Mouse (Mus musculus): ENCODE data around the gene Etl4. TPM values are rescaled to one million over a fixed set of nuclear protein-coding genes. Genes with fewer than 3 reads are reported as not detected.

Etl4 gene
- total RNA-seq, 2 experiments from 2014 or later: 59.9 to 60.0 TPM

DNA sequence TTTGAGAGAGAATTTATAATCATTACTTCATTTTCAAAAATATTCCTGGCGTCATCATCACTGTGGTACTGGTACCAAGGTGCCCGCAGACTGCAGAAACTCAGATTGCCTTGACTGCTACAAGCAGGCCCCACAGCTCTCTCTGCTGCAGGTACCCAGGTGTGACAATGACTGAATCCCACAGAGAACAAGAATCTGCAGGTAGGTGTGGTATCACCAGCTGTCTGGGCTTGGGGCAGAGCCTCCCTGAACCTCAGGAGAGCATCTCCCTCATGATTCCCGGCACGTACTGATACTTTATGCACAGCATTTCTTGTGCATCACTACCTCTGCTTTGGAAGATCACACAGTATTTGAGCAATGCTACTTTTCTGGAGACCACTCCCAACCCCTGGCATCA is 526.0 kb downstream of the Etl4 start:
- DNase-seq (ENCODE audit: low spot score in 2 of 2): no peak

- no peak for DNase-seq (ENCODE audit: low spot score in 2 of 2)
Measured at GRCm38 (mm10) chr2:20442731-20443130, 533.2 kb downstream of the Etl4 start.

- no peak for DNase-seq (ENCODE audit: low spot score in 2 of 2)
Measured at GRCm38 (mm10) chr2:20443671-20444440, 534.3 kb downstream of the Etl4 start.

- no peak for DNase-seq (ENCODE audit: low spot score in 2 of 2)
Measured at GRCm38 (mm10) chr2:20445156-20446155, 535.9 kb downstream of the Etl4 start.

DNA sequence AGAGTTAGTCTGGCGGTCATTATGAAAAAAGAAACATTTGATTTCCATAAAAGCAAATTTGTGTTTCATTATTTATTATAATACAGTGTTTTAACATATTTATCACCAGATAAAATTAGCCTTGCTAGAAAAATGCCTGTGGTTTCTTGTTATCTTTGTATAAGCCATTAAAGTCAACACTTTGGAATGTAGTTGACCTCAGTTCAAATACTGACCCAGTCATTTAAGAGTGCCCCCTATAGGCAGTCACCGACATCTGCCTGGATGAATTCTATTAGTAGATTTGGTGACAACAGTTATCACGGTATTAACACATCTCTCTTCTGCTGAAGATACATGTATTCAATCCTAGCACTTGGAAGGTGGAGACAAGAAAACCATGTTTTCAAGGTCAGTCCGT is 536.6 kb downstream of the Etl4 start:
- no peak for DNase-seq (ENCODE audit: low spot score in 2 of 2)

- no peak for DNase-seq (ENCODE audit: low spot score in 2 of 2)
Measured at GRCm38 (mm10) chr2:20450945-20451344, 541.4 kb downstream of the Etl4 start.

DNA sequence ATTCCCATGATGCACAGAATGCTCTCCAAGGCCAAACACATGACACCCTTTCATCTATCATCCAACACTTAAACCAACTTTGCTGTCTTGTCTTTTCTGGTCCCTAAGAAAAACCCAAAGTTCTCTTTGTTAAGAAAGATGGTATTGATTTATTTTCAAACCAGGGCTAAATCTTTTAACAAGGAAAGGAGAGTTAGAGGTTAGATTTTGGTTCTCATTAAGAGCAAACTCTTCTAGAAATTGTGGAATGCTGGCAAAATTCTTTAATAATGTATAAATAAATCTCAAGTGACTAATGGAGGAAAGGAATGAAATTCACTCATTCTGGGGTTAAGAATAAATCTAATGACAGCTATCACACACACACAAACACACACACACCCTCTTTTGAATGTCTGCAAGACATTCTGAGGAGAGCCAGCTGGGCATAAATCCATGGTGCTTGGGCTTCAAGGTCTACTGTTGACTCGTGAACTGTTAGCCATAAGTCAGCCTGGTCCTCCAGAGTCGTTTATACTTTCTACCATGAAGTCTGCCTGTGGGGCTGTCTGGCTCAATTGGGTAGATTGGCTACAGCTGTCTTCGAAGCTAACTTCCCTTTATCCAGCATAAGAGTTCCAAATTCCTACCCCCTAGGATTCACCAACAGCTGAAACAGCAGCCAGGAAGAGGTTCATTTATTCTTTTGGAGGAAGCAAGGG is 544.1 kb downstream of the Etl4 start:
- no peak for DNase-seq (ENCODE audit: low spot score in 2 of 2)

DNA sequence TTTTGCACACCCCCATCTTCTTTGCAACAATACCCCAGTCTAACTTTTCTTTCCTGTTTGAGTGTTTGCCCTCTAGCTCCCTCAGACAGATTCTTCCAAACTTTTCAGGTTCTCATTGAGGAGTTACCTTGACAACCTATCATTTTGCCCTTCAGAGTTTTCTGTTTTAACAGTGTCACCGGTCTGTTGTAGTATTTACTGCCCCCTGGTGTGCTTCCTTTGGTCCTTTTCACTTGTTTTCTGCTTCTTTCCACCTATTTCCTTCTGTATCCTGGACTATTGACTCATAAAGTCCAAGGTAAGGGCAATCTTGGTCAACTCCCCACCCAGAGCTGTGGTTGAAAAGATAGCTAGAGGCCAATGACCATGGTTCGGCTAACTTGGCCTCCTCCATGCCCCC is 569.6 kb downstream of the Etl4 start:
- no peak for DNase-seq (ENCODE audit: low spot score in 2 of 2)

- DNase-seq (ENCODE audit: low spot score in 2 of 2): no peak
Measured at GRCm38 (mm10) chr2:20486137-20486788, 576.7 kb downstream of the Etl4 start.

- DNase-seq (ENCODE audit: low spot score in 2 of 2): no peak
Measured at GRCm38 (mm10) chr2:20489090-20489489, 579.5 kb downstream of the Etl4 start.

DNA sequence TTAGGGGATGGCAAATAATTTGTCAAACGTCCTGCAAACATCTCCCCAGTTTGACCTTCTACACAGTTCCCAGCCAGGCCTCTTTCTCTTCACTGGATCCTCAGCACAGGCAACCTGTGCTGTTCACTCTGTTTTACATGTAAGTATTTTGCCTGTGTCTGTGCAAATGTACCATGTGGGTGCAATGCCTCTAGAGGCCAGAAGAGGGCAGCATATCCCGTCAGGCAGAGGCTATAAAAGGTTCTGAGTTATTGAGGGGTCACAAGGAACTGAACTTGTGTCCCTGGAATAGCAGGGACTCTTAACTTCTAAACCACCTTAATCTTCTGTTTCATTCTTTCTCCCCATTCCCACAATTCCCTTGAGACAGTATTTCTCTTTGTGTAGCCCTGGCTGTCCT is 582.5 kb downstream of the Etl4 start:
- DNase-seq (ENCODE audit: low spot score in 2 of 2): no peak

GRCm38 (mm10) chr2:20493806-20494205 is 584.2 kb downstream of the Etl4 start:
- no peak for DNase-seq (ENCODE audit: low spot score in 2 of 2)

GRCm38 (mm10) chr2:20494666-20495065 is 585.1 kb downstream of the Etl4 start:
- DNase-seq (ENCODE audit: low spot score in 2 of 2): peak; percentile 71 to 75

- DNase-seq (ENCODE audit: low spot score in 2 of 2): no peak
Measured at GRCm38 (mm10) chr2:20496219-20496800, 586.7 kb downstream of the Etl4 start.

DNA sequence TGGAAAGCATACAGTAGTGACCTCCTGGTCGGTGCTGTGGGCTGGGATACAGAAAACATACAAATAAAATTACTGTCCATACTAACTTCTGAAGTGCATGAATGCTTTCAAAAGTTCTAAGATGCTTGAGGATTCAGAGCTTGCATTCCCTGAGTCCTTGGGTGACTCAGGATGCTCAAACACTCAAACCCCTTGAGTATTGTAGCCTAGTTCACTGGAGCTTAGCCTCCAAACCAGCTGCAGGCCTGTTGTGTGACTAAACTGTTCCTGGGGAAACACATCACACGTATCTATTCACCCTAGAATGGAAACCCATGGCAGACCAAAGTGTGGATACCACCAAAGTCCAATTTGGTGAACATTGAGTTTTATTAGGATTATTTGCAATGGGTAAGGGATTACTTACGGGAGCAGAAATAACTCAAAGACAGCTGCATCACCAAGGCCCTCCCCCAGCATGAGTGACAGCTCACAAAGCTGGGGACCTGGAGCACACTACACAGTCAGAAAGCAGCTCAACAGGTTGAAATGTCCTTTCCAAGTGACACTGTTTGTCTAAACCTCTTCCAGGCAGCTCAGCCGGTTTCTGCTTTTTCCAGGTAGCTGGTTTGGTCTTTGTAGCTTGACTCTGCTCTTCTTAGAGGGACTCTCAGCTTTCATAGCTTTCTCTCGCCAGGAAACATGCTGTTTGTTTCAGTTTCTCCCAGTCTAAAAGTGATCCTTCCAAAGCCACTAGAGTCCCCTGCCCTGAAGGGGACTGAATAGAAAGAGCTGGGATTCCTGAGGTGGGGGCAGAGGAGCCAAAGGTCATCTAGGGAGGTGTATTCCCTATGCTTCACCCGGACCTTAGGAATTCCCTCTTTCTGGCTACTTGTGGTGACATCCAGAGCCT is 598.5 kb downstream of the Etl4 start:
- DNase-seq (ENCODE audit: low spot score in 2 of 2): no peak

DNA sequence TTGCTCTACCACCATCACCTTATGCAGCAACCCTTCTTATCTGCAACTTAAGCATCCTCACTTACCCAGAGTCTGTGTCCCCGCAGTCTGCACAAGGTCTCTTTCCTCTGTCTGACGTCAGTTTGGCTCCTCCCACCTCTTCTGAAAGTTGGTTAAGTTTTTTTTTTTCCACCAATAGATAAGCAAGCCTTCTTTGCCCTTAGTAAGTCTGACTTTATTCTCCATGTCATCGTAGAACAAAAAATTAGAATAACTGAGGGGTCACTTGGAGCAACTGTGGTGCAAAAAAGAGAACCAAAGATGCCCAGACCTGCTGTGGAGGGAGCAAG is 599.1 kb downstream of the Etl4 start:
- no peak for DNase-seq (ENCODE audit: low spot score in 2 of 2)

DNA sequence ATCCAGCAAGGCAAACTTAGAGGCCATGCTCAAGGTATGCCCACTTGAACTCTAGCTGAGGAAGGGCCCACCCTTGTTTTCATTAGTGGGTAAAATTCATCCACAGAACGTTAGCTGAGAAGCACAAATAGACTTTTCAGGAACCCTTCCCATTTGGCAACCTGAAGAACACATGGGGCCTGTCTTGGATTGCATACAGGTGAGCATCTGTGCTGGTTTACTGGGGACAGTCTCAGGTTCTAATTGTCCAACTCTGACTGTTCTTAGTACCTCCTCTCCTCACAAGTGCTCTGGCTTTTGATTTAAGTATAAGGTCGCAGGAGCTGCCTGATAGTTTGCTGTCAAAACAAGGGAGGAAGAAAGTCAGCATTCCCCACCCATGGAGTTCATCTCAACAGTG is 600.5 kb downstream of the Etl4 start:
- DNase-seq (ENCODE audit: low spot score in 2 of 2): no peak

GRCm38 (mm10) chr2:20516270-20516865 is 606.8 kb downstream of the Etl4 start:
- DNase-seq (ENCODE audit: low spot score in 2 of 2): no peak

DNA sequence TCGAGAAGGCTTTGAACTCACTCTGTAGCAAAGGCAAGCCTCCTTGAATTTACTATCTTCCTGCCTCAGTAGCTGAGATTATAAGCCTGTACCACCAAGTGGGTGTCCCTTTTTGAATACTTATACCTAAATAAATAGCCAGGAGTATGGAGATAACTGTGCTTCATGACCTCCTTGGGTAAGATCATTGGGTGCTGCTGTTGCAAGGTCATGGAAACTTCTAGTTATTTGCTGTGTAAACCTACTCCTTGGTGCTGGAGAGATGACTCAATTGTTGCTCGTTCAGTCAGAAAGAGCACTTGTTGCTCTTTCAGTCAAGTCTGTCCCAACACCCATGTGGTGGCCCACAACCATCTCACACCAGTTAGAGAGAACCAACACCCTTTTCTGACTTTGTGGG is 608.3 kb downstream of the Etl4 start:
- no peak for DNase-seq (ENCODE audit: low spot score in 2 of 2)

Measured in layer of hippocampus, postnatal 10 days (tissue).